Mouse (Mus musculus): Measurements from ENCODE around the gene Vwa3b. TPM values are rescaled to one million over a fixed set of nuclear protein-coding genes. Genes with fewer than 3 reads are reported as not detected.
"Not testable (repeated sequence)": the region's sequence is repeated elsewhere in the genome, so short reads cannot be mapped to it uniquely, and the experiment has no call there.

Vwa3b gene
- total RNA-seq, 2 experiments from 2014 or later = not detected

GRCm38 (mm10) chr1:37006529-37006928 lies 19.9 kb upstream of the Vwa3b start:
- ATAC-seq (replicated peaks; ENCODE audit: low FRiP score, poor library complexity, severe bottlenecking) = not testable (repeated sequence)

GRCm38 (mm10) chr1:37009880-37010279 lies 16.5 kb upstream of the Vwa3b start:
- ATAC-seq (replicated peaks; ENCODE audit: low FRiP score, poor library complexity, severe bottlenecking) = no peak

GRCm38 (mm10) chr1:37011626-37012209 lies 14.7 kb upstream of the Vwa3b start:
- ATAC-seq (replicated peaks; ENCODE audit: low FRiP score, poor library complexity, severe bottlenecking) = no peak

- ATAC-seq (replicated peaks; ENCODE audit: low FRiP score, poor library complexity, severe bottlenecking) = no peak
Measured at GRCm38 (mm10) chr1:37013006-37013405, 13.4 kb upstream of the Vwa3b start.

GRCm38 (mm10) chr1:37013687-37014086 lies 12.7 kb upstream of the Vwa3b start:
- ATAC-seq (replicated peaks; ENCODE audit: low FRiP score, poor library complexity, severe bottlenecking) = no peak

GRCm38 (mm10) chr1:37019017-37019416 lies 7.4 kb upstream of the Vwa3b start:
- ATAC-seq (replicated peaks; ENCODE audit: low FRiP score, poor library complexity, severe bottlenecking) = no peak

- no peak for ATAC-seq (replicated peaks; ENCODE audit: low FRiP score, poor library complexity, severe bottlenecking)
Measured at GRCm38 (mm10) chr1:37022704-37023103, 3.7 kb upstream of the Vwa3b start.

- ATAC-seq (replicated peaks; ENCODE audit: low FRiP score, poor library complexity, severe bottlenecking) = no peak
Measured at GRCm38 (mm10) chr1:37024736-37025135, 1.7 kb upstream of the Vwa3b start.

GRCm38 (mm10) chr1:37025376-37025775 lies 1.0 kb upstream of the Vwa3b start:
- no peak for ATAC-seq (replicated peaks; ENCODE audit: low FRiP score, poor library complexity, severe bottlenecking)

GRCm38 (mm10) chr1:37026866-37027265 lies 470 bp downstream of the Vwa3b start:
- ATAC-seq (replicated peaks; ENCODE audit: low FRiP score, poor library complexity, severe bottlenecking) = no peak

GRCm38 (mm10) chr1:37028439-37029153 lies 2.2 kb downstream of the Vwa3b start:
- ATAC-seq (replicated peaks; ENCODE audit: low FRiP score, poor library complexity, severe bottlenecking) = no peak

GRCm38 (mm10) chr1:37029154-37029907 lies 2.9 kb downstream of the Vwa3b start:
- no peak for ATAC-seq (replicated peaks; ENCODE audit: low FRiP score, poor library complexity, severe bottlenecking)

- ATAC-seq (replicated peaks; ENCODE audit: low FRiP score, poor library complexity, severe bottlenecking) = no peak
Measured at GRCm38 (mm10) chr1:37029942-37030341, 3.5 kb downstream of the Vwa3b start.

GRCm38 (mm10) chr1:37030693-37031092 lies 4.3 kb downstream of the Vwa3b start:
- no peak for ATAC-seq (replicated peaks; ENCODE audit: low FRiP score, poor library complexity, severe bottlenecking)

GRCm38 (mm10) chr1:37035879-37036278 lies 9.5 kb downstream of the Vwa3b start:
- no peak for ATAC-seq (replicated peaks; ENCODE audit: low FRiP score, poor library complexity, severe bottlenecking)

- ATAC-seq (replicated peaks; ENCODE audit: low FRiP score, poor library complexity, severe bottlenecking) = no peak
Measured at GRCm38 (mm10) chr1:37041126-37041525, 14.7 kb downstream of the Vwa3b start.

GRCm38 (mm10) chr1:37041856-37042255 lies 15.5 kb downstream of the Vwa3b start:
- ATAC-seq (replicated peaks; ENCODE audit: low FRiP score, poor library complexity, severe bottlenecking) = no peak

GRCm38 (mm10) chr1:37042769-37043168 lies 16.4 kb downstream of the Vwa3b start:
- no peak for ATAC-seq (replicated peaks; ENCODE audit: low FRiP score, poor library complexity, severe bottlenecking)

GRCm38 (mm10) chr1:37043196-37043595 lies 16.8 kb downstream of the Vwa3b start:
- no peak for ATAC-seq (replicated peaks; ENCODE audit: low FRiP score, poor library complexity, severe bottlenecking)

- ATAC-seq (replicated peaks; ENCODE audit: low FRiP score, poor library complexity, severe bottlenecking) = no peak
Measured at GRCm38 (mm10) chr1:37045472-37045871, 19.1 kb downstream of the Vwa3b start.

GRCm38 (mm10) chr1:37049159-37049558 lies 22.8 kb downstream of the Vwa3b start:
- ATAC-seq (replicated peaks; ENCODE audit: low FRiP score, poor library complexity, severe bottlenecking) = no peak

All from erythroblast, adult 5-6 weeks (primary cell).